In genomic region chr12:16528650-16529049, GRCm38 (mm10) we compare ENCODE assay signal across 21 mouse cellular contexts.
DNase-seq lines count a peak whose midpoint lies in the region; ATAC-seq and TF ChIP-seq lines count a peak whose summit lies in the region.
"Had no signal": no experiment of that assay in that cellular context is flagged by ENCODE, and none has a peak within 500 bp of the region (broad histone marks: within the 10 kb centered on the region; RNA-seq: fewer than 3 reads in every experiment).

No protein-coding gene starts in this region.

- H3K27ac ChIP-seq in CH12.LX (ENCODE audit: insufficient read depth, low read depth), result no peak overlapping the region
- no peak overlapping the region for H3K27ac ChIP-seq in thymus, adult 2 months (ENCODE audit: control insufficient read depth, insufficient read depth, low read length)
- H3K27ac ChIP-seq in stomach, postnatal 0 days (replicated peaks), result no peak overlapping the region
- H3K27ac ChIP-seq: embryonic facial prominence, embryonic 15.5 days; forebrain, embryonic 10.5 days; heart, adult 2 months; heart, embryonic 15.5 days; hindbrain, embryonic 13.5 days had no signal

- no peaks in the 10 kb centered on the region for H3K36me3 ChIP-seq in CH12.LX (replicated peaks in 1 of 2; ENCODE audit: control insufficient read depth in 1 of 2, insufficient read depth in 1 of 2, low read length in 1 of 2)
- no peaks in the 10 kb centered on the region for H3K36me3 ChIP-seq in thymus, adult 2 months (ENCODE audit: control insufficient read depth, insufficient read depth, low read length)
- H3K36me3 ChIP-seq in stomach, postnatal 0 days (ENCODE audit: control insufficient read depth, insufficient read depth, low read length), result no peaks in the 10 kb centered on the region
- H3K36me3 ChIP-seq: embryonic facial prominence, embryonic 15.5 days; forebrain, embryonic 10.5 days; heart, embryonic 15.5 days; hindbrain, embryonic 13.5 days had no signal

- TF ChIP-seq RAD21 in CH12.LX (IDR thresholded peaks at IDR 0.05; ENCODE audit: low read depth, low read length), result no peak

- no peaks in the 10 kb centered on the region for H3K27me3 ChIP-seq in CH12.LX (replicated peaks)
- H3K27me3 ChIP-seq in thymus, adult 2 months (ENCODE audit: control insufficient read depth, insufficient read depth, low read length), result no peaks in the 10 kb centered on the region
- no peaks in the 10 kb centered on the region for H3K27me3 ChIP-seq in stomach, postnatal 0 days (ENCODE audit: control insufficient read depth, insufficient read depth, low read length)
- H3K27me3 ChIP-seq: embryonic facial prominence, embryonic 15.5 days; heart, embryonic 15.5 days; hindbrain, embryonic 13.5 days; Patski had no signal

- H3K4me2 ChIP-seq in CH12.LX (ENCODE audit: insufficient read depth, low read depth, poor library complexity, severe bottlenecking), result no peak overlapping the region
- no peak overlapping the region for H3K4me2 ChIP-seq in stomach, postnatal 0 days (replicated peaks; ENCODE audit: low read depth)
- H3K4me2 ChIP-seq: embryonic facial prominence, embryonic 15.5 days; heart, embryonic 11.5 days; heart, embryonic 15.5 days; hindbrain, embryonic 13.5 days had no signal

- no peak overlapping the region for H3K9ac ChIP-seq in CH12.LX (ENCODE audit: insufficient read depth, low read depth)
- H3K9ac ChIP-seq in stomach, postnatal 0 days (ENCODE audit: low read length), result no peak overlapping the region
- H3K9ac ChIP-seq: embryonic facial prominence, embryonic 15.5 days; heart, embryonic 15.5 days; hindbrain, embryonic 13.5 days had no signal

- WGBS in thymus, adult 2 months, result 86% methylated on average over 7 of the region's 7 CpGs
- WGBS in stomach, postnatal 0 days, result 90% methylated on average over 7 of the region's 7 CpGs

- dilution Hi-C loops in CH12.LX (cut with MboI; ENCODE audit: extremely low pct_ligation_motif_present, extremely low pct_unique_long_range_greater_than_20kb, low sequenced_read_pairs), result no loop called here

- peak; percentile 14; the same call in 1 of the 2 replicates for ATAC-seq in megakaryocyte, adult 5-6 weeks (ENCODE audit: poor library complexity, severe bottlenecking)
- no peak for ATAC-seq in stomach, postnatal 0 days (ENCODE audit: low FRiP score, low TSS enrichment)
- ATAC-seq: activated CD4-positive, CD25-positive, alpha-beta regulatory T cell, adult 4 months; forebrain, embryonic 14.5 days; Patski had no signal

- TF ChIP-seq EP300 in CH12.LX (IDR thresholded peaks at IDR 0.05; ENCODE audit: low read length), result 0 out of 2 replicates have a peak, but pooled peaks have one; percentile 20
- no peak for TF ChIP-seq EP300 in stomach, postnatal 0 days (optimal IDR thresholded peaks at IDR 0.05)

- TF ChIP-seq POLR2A in CH12.LX (IDR thresholded peaks at IDR 0.05; ENCODE audit: low read depth, low read length), result no peak
- no peak for TF ChIP-seq POLR2A in thymus, adult 2 months (IDR thresholded peaks at IDR 0.05; ENCODE audit: control insufficient read depth, extremely low read depth, insufficient read depth, low read length, poor library complexity)

- no peak for TF ChIP-seq CTCF in CH12.LX (conservative IDR thresholded peaks at IDR 0.05 in 1 of 2, IDR thresholded peaks at IDR 0.05 in 1 of 2; ENCODE audit: low read depth in 2 of 2, low read length in 2 of 2)
- TF ChIP-seq CTCF in thymus, adult 2 months (IDR thresholded peaks at IDR 0.05; ENCODE audit: borderline replicate concordance, control insufficient read depth, extremely low read depth, insufficient read depth, low read length, poor library complexity), result no peak
- no peak for TF ChIP-seq CTCF in stomach, postnatal 0 days (IDR thresholded peaks at IDR 0.05; ENCODE audit: low read depth)

- H3K79me2 ChIP-seq in CH12.LX (replicated peaks; ENCODE audit: control insufficient read depth, extremely low read depth, insufficient read depth, poor library complexity, severe bottlenecking), result no peaks in the 10 kb centered on the region

- H3K9me3 ChIP-seq in CH12.LX (replicated peaks; ENCODE audit: low read length), result peaks cover 8% of the 10 kb centered on the region
- H3K9me3 ChIP-seq in stomach, postnatal 0 days (ENCODE audit: control insufficient read depth, low read length), result no peaks in the 10 kb centered on the region
- H3K9me3 ChIP-seq: embryonic facial prominence, embryonic 15.5 days; heart, embryonic 15.5 days had no signal

- peaks cover 38 to 64% of the 10 kb centered on the region in 2 experiments for H3K4me1 ChIP-seq in CH12.LX (ENCODE audit: control insufficient read depth in 1 of 2, insufficient read depth in 2 of 2)
- peaks cover 15% of the 10 kb centered on the region for H3K4me1 ChIP-seq in thymus, adult 2 months (replicated peaks; ENCODE audit: control insufficient read depth, insufficient read depth, low read length)
- no peaks in the 10 kb centered on the region for H3K4me1 ChIP-seq in stomach, postnatal 0 days (replicated peaks; ENCODE audit: control insufficient read depth, insufficient read depth)

- H3K4me3 ChIP-seq in CH12.LX (replicated peaks in 1 of 3; ENCODE audit: low read depth in 2 of 3, low read length in 2 of 3, poor library complexity in 1 of 3), result peak overlapping the region in 1 of 3 experiments; percentile 12
- H3K4me3 ChIP-seq in thymus, adult 2 months (ENCODE audit: control insufficient read depth, insufficient read depth, low read length), result no peak overlapping the region
- H3K4me3 ChIP-seq in stomach, postnatal 0 days (ENCODE audit: low read depth, low read length), result no peak overlapping the region
- H3K4me3 ChIP-seq: embryonic facial prominence, embryonic 15.5 days; erythroblast, embryonic 14.5 days; forebrain, embryonic 10.5 days; heart, adult 2 months; heart, embryonic 15.5 days; hindbrain, embryonic 13.5 days had no signal

- in situ Hi-C loops in CH12.LX (cut with MboI; ENCODE audit: low pct_ligation_motif_present, low pct_unique_long_range_greater_than_20kb, low sequenced_read_pairs), result loop anchor here (25.0 kb wide), 1 partner anchor 291 kb away; no protein-coding TSS in a partner anchor

- no peak for DNase-seq in CH12.LX (ENCODE audit: extremely low read depth)
- DNase-seq in natural killer cell, adult 2 months (ENCODE audit: low spot score in 2 of 2), result peak; percentile 57 to 65
- no peak for DNase-seq in thymus, adult 2 months
- DNase-seq in cerebellum, postnatal 10 days, result no peak
- DNase-seq in stomach, postnatal 0 days (ENCODE audit: low spot score), result no peak
- DNase-seq: adrenal gland, postnatal 14 days; cerebellum, adult 2 months; cerebellum, postnatal 14 days; embryo, embryonic 11 days; heart, adult 2 months; heart, postnatal 14 days had no signal

TF ChIP-seq in CH12.LX, 34 proteins besides CTCF, POLR2A, EP300 and RAD21:
- TF ChIP-seq MAX (IDR thresholded peaks at IDR 0.05; ENCODE audit: low read length), result peak; percentile 60
- no peak for TF ChIP-seq SIN3A (IDR thresholded peaks at IDR 0.05; ENCODE audit: low read length)
- TF ChIP-seq BHLHE40 (IDR thresholded peaks at IDR 0.05; ENCODE audit: low read depth, low read length), result 0 out of 2 replicates have a peak, but pooled peaks have one; percentile 7
- no peak for TF ChIP-seq MAZ (IDR thresholded peaks at IDR 0.05; ENCODE audit: low read depth, low read length)
- TF ChIP-seq ELF1 (IDR thresholded peaks at IDR 0.05; ENCODE audit: low read depth, low read length), result peak; percentile 65

Comparison
In these comparisons a context has a peak if more than half of its experiments do, and no peak if none do; other contexts are left out.
1. DNase-seq: peak in natural killer cell, adult 2 months (2 of 2); none in CH12.LX (single experiment), thymus, adult 2 months (single experiment), cerebellum, postnatal 10 days (0 of 2) and stomach, postnatal 0 days (single experiment).